Mouse (Mus musculus): ENCODE measurements around the gene Fbln5. TPM values are rescaled to one million over a fixed set of nuclear protein-coding genes. Genes with fewer than 3 reads are reported as not detected.
A peak's percentile ranks its signal among the peaks of the same experiment; 100 is the strongest.

Gene Fbln5
- not detected for polyA plus RNA-seq (2017; shearing (Covaris generic))

DNA sequence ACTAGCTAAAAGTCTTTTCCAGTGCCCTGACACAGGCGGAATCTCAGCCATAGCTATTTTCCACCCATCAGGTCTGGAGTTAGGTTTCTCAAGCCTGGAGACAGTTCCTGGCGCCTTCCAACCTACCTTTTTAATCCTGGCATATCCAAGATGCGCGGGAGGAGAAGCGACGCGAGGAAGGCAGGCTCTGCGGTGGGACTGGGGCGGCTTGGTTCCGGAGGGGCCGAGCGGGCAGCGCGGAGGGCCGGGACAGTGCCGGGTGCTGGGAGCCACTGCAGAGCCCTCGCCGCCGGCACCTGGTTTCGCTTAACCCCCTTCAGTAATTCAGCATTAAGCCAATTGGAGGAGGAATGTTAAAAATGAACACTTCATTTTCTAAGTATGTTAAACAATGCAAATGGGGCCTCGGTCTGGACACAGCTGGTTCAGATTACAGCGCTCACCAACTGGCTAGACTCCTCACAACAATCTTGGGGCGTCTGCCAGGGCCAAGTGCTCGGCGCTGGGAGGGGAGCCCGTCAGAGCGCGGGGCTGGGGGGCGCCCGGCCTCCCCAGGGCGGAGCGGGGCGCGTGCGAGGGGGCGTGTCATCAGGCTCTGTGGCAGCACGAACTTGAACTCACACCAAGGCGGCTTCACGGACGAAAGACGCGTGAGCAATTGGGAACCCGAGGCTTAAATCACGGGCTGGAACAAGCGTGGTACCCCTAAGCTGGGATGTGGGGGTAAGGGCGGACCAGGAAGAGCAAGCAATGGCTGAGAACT is at the start of gene Fbln5:
Fbln5 (minus strand) TSS at position 448 of the 763 bp plus-strand sequence.
- ATAC-seq = peak; percentile 23

DNA sequence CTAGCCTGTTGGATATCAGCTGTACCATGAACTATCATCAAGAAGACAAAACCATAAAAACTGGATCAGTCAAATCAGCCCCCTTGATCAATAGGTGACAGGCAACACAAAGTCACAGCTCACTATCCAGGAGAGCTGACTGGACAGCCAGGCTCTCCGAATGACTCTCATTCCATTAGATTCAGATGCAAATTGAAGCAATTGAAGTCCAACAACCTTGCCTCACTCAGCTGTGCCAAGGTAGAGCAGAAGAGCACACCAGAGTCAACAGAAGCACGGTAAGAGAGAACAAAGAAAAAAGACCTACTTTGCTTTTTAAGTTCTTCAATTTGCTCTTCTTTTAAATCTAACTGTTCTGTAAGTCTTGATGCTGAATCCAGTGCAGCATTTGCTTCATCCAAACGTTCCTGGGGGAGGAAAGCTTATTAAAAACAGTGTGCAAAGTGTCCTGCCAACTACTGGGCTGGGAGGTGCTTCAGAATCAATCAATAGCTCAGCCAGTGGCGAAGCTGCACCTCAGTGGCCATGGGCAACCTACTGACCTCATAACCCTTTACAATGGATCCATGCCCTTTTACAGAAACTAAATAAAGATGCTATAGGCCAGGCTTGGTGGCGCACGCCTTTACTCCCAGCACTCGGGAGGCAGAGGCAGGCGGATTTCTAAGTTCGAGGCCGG is 43.6 kb upstream of the Fbln5 start:
- no peak for ATAC-seq

DNA sequence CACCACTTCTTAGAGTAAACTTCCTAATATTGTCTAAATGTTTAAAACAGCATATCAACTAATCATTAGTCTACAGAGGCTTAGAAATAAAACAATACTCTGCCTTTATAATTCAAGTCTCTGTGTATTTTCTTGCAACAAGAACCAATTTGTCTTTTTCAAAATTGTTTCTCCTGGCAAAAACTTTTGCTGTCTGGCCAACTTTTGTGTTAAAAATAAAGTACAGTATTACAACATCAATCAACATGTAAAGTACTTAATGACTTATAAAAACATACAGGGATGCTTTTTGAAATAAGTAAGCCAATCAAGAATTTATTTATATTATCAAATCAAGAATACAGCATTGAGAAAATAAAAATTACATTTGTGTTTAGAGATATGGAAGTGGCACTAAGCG is 41.4 kb upstream of the Fbln5 start:
- ATAC-seq = no peak

DNA sequence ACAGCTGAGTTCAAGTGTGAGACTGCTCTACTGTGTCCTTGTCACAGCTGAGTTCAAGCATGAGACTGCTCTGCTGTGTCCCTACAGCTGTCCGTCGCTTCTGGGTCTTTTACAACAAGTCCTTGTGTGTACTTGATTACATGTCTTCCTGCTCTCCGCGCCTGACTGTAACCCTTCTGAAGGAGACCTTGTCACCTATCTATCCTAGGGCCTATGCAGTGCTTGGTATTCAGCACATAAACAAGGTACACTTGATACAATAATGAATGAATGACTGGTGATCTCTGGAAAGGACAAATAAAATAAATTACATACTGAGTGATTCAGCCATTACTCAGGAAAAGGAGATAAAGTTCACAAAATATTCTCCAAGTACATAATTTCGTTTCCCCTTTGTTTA is 39.2 kb upstream of the Fbln5 start:
- no peak for ATAC-seq

DNA sequence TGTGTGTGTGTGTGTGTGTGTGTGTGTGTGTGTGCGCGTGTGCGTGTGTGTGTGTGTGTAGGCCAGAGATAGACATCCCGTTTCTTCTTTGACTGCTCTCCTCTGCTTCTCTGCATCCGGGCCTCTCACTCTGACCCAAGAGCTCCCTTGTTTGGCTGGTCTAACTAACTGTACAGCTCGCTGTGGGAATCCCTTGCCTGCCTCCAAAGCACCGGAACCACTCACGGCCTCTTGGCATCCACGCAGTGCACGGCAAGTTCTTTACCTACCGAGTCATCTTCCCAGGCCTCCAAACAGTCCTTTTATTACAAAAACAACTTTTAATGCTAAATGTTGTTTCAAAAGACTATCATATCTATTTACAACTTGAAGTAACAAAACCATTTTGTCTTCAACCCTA is 35.5 kb upstream of the Fbln5 start:
- no peak for ATAC-seq

DNA sequence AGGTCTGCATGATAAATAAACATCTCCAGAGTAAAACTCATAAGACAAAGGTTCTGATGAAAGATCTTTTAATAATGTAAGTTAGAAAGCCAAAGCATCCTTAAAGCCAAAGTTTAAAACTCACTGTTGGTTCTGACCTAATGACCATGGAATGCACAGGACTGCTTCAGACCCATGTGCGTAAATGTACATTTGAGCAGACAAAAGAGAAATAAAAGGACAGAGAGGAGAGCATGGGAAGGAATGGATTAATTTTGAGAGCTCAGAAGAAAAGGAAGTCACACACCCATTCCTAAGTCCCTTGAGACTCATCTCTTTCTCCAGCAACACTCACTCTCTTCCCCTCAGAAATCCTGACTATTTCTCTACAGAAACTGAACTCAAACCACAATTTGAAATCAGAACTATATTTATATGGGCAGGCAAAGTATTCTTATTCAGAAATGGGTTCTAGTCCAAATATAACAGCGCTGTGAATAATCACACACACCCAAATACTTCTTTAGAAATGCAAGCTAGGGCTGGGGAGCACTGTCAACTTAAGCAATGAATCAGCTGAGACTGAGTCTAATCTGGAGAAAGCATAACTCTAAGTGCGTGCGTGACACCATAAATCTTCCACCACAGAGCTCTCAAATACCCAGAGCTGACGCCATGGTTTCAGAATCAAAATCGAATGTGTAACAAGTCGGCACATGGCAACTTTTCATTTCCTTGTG is 33.1 kb upstream of the Fbln5 start:
- no peak for ATAC-seq

DNA sequence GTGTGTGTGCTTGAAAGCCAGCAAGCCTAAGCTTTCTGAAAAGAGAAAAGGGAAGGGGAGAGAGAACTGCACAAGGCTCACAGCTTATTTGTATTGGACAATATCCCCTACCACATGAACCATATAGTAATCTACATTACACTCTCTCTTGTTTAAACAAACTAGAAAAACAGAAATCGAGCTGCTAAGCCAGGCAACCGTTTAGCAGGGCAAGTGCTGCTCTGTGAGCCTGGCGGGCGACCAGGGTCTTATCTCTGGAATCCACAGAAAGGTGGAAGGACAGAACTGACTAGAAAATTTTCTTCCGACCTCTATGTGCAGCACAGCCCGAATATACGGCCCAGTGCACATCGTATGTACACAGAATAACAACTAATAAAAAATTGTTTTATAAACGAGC is 32.5 kb upstream of the Fbln5 start:
- ATAC-seq = no peak

DNA sequence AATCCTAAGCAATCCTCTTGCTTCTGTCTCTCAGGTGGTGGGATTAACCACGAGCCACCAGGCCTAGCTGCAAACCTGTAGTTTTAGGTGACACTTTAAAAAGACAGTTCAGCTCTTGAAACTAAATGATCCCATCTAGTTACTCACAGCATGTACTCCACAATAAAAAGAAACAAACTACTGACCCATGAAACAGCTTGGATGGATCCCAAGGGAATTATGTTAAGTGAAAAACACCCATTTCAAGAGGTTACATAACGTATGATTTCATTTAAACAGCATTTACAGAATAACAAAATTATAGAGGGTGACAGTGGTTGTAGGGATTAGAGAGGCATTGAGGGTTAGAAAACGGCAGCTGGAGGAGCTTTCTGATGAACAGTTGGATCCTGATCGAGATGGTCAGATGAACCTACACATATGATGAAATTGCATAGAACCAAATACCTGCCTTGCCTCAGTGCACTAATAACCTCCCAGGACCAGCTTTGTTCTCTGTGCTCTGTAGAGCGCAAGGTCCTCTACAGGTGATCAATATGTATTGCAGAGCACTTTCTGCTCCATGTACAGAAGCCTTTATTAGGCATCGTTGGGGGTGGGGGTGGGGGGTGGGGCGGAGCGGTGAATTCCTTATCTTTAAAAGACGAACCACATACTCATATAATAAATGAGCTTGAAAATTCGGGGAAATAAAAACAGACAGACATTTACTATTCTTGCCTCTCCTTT is 17.9 kb upstream of the Fbln5 start:
- ATAC-seq = no peak

DNA sequence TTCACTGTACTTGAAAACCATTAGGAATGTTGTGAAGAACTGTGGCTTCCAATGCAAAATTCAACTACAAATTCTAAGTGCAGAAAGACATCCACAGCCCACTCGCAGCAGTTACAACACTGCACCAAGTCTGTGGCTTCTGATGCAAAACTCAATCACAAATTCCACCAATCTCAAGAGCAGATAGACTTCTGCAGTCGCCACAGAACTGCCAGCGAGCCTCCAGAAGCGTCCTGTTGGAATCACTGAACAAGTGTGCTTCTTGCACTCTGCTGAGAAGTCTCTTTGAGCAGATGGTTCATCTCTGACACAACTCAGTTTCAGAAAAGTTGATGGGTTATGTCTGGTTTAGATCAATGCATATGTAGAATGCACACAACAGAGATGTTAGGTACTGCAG is 15.9 kb upstream of the Fbln5 start:
- no peak for ATAC-seq

DNA sequence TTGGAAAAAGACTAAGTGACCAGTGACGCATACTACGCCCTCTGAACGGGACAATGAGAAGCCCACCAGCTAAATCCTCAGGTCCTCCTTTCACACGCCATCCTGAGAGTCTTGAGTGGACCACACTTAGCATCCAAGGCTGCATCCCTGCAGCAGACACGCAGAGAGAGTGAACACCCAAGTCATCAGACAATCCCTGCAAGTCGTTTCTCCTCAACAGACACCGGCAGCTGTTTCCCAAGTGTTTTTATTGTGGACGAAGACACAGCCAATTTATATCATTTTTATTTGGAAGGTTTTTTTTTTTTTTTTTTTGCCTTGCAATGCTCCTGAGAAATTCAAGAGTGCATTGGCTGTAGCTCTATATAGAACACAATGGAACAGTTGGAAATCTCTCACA is 14.9 kb upstream of the Fbln5 start:
- ATAC-seq = no peak

DNA sequence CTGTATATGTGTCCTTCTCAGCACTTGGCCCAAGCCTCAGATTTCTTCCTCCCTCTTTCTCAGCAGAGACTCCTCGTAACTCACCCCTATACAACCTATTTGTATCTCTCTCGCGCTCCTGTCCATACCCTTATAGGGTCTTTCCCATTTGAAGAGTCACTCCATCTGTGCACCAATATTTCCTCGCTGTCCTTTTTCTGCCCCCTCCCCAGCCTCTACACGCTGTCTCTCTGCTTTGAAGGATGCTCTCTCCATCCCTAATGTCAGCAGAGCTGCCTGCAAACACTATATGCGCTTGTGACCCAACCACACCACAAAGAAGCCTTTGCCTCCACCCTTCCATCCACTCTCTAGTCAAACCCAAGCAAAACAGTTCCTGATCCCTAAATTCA is 14.3 kb upstream of the Fbln5 start:
- ATAC-seq = no peak

DNA sequence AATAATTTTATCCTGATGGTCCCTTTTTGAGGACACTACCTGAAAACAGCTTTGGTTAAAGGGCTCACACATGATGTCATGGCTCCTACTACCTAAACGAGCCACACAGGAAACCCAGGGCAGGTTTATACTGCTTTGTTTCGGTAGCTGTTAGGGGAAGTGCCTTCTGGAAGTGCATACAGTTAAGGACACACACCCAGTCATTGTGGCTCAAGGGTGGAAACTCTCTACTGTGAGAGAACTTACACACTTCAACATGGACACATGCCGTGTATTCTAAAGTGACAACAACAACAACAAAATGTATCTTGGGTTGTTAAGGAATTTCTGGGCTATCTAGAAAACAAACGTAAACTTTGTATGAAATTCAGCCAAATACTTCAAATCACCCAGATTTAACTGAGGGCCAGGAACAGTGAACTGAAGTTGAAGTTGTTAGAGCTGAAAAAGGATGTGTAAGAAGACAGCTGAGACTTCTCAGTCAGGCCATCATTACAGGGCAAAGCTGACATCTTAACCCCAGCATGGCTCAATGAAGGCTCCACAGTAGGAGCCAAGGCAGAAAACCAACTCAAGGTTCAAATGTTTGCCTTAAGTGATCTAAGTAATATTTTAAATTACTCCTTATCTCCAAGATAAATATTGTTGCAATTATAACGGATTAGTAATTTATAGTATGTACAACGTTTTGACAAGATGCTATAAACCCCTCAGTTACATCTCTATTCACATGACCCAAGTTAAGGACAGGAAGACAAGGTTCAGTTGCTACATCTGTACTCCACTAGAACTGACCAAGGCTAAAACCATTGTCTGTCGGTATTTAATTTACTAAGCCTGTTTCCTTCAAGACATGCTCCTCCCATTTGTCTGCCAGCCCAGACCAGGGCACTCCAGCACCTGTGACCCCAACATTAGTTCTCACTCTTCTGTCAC is 13.6 kb upstream of the Fbln5 start:
- no peak for ATAC-seq

DNA sequence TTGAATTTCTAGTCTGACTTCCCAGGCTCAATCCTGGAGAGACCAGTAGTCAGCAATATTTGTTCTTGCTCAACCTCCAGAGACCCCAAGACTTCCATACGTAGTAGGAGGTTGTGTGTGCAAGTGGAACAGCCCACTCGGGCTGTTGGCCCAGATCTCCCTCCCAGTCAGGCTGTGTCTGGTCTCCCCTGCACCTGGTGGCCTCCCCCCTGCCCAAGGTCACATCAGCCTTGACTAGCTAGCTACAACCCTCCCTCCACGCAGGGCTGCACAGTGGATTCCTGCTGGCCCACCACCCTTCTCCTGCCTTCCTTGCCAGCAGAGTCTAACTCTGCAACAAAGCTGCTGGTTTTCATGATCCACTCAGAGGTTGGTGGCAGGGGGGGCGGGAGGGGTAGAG is 12.4 kb upstream of the Fbln5 start:
- ATAC-seq = no peak

DNA sequence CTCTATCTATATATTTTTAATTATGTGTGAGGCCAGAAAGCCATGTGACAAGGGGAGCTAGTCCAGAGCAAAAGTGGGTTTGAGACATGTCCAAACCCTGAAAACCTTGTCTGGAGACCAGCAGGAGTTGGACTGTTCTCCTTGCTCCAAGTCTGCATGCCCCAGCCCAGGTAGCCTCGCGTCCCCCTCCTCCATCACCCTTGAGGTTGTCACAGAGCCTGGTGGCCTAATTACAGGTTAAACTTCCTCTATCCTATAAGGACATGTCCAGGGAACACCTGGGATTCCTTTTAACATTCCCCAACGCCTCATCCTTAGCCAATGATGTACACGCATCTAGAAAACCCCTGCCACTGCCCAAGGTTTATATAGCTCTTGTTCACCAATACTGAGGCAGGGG is 4.3 kb upstream of the Fbln5 start:
- ATAC-seq = no peak

DNA sequence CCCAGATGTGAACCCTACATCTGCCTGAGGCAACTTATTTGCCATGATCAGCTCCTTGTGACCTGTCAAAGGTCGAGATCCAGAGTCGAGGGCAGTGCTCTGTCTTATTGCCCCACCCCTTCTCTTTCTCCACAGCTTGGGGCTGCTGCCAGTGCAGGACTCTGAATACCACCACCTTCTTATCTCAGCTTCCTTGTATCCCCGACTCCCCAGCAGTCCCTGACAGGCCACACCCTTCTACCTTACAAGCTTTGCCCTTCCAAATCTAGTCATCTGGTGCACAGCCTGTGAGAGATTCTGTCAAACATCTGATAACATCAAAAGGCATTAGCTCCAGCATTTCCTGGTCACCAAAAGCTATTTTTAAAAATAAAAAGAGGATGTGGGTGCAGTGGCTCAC is 2.7 kb upstream of the Fbln5 start:
- no peak for ATAC-seq

DNA sequence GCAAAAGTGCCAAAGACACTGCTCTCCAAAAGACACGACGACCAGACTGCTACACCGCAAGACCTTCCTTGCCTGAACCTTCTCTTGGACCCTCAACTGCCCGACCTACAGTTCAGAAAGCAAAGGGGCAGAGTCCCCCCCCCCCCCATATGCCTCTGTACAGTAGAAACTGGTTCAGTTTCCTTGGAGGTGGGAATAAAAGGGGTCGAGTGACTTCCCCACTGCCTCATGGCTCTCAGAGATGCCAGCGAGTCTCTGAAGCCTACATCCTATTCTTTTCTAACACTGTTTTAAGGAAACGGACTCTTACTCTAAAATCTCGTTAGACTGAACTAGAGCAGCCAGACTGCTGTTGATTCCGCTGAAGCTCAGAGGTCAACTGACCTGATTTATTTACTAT is 715 bp upstream of the Fbln5 start:
- no peak for ATAC-seq

DNA sequence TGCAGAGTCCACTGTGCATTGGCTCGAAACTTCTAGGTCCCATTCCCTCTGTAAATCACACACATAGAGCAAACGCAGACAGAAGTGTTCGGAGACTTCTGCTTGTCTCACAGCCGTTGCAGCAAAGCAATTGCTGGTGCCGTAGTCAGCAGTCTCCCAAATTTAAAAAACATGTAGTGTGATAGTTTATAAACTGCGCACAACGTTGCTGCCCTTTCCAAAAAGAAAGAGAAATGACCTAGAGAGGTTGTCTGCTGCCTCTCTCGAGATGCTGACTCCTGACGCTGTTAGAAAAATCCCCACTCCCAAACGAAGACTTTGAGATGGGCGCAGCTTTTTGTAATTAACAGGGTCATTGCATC is 628 bp downstream of the Fbln5 start:
- ATAC-seq = no peak

DNA sequence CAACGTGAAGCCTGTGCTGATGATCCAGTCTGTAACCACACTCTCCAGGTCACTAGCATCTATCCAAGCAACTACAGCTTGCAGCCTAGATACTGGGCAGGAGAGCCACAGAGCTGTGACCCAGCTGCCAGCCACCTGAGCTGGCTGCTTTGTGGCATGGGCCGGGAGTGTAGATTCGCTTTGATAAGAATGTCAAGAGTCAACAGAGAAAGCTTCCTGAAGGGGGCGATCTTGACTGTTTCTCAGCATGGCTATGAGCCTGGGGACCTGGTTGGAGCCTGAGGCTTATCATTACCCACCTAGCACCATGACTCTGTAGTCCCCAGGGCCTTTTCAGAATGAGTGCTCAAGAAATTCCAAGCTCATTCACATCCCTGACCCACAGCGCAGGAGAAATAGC is 2.0 kb downstream of the Fbln5 start:
- no peak for ATAC-seq

DNA sequence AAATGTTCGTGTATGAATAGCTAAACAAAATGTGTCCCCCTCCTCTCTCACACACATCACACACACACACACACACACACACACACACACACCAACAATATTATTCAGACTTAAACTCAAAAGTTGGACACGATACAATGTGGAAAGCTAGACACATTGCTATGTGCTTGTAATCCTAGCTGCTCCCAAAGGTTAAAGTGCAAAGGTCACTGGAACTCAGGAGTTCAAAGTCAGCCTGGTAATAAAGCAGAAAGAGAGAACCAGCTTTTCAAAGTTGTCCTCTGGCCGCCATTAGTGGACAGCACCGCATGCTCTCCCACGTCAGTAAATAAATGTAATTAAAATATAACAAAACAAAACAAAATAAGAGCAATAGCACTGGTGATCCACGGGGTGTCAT is 3.1 kb downstream of the Fbln5 start:
- no peak for ATAC-seq

DNA sequence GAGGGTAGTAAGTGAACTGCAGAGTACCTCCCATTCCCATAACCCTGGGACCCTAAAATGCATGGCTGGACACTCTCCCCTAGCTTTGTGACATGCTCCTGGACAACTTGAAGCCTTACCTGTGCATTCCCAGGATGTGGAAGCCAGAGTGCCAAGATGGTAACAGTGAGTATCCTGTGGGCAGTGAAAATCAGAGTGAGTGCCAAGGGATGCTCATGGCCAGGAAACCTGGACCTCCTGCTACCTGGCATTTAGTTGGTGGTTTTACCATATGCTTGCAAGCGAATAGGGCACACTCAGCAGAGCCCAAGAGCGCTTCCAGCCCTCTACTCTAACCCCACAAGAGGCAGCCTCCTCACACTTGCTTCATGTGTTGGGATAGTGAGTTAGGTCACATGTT is 4.4 kb downstream of the Fbln5 start:
- no peak for ATAC-seq

DNA sequence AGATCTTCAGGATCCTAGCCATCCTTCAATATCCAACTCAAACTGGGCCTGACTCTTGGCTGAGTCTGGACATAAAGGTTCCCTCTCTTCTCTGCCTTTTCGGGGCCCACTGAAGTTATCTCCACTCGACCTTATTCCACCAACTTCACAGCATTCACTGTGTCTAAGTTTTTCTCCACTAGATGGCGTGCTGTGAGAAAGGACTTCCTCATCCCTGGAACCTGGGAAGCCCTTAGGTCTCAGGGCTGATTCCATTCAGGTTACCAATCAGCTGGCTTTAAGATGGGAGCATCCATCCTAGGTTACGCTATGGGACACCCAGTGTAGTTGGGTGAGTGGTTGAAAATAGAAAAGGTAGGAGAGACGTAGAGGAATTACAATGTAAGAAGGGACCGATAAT is 7.7 kb downstream of the Fbln5 start:
- no peak for ATAC-seq

DNA sequence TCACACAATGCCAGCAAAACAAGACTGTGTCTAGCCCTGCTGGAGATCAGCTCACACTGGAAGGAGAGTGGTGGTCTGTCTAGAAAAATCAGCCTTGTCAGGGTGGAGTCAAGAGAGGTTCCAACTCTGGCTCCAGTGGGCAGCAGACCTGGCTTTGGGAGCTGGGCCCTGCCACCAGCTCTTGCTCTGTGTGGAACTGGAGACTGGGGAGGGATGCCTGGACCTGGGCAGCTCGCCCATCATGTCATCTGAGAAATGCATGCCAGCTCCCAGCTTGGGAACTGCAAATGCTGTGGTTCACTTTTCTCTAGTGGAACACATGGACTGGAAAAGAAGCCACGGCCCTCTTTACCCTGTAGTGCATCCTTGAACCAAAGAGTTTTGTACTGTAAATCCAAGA is 8.3 kb downstream of the Fbln5 start:
- no peak for ATAC-seq

Measured in CD4-positive, CD25-positive, alpha-beta regulatory T cell, adult 4 months (primary cell).